Mouse (Mus musculus): ENCODE results near the gene Higd2a. TPM values are rescaled to one million over a fixed set of nuclear protein-coding genes. Genes with fewer than 3 reads are reported as not detected.

Higd2a gene
- 57.0 and 95.4 TPM in 2 replicates for polyA plus RNA-seq (2012; rRNA removed)

DNA sequence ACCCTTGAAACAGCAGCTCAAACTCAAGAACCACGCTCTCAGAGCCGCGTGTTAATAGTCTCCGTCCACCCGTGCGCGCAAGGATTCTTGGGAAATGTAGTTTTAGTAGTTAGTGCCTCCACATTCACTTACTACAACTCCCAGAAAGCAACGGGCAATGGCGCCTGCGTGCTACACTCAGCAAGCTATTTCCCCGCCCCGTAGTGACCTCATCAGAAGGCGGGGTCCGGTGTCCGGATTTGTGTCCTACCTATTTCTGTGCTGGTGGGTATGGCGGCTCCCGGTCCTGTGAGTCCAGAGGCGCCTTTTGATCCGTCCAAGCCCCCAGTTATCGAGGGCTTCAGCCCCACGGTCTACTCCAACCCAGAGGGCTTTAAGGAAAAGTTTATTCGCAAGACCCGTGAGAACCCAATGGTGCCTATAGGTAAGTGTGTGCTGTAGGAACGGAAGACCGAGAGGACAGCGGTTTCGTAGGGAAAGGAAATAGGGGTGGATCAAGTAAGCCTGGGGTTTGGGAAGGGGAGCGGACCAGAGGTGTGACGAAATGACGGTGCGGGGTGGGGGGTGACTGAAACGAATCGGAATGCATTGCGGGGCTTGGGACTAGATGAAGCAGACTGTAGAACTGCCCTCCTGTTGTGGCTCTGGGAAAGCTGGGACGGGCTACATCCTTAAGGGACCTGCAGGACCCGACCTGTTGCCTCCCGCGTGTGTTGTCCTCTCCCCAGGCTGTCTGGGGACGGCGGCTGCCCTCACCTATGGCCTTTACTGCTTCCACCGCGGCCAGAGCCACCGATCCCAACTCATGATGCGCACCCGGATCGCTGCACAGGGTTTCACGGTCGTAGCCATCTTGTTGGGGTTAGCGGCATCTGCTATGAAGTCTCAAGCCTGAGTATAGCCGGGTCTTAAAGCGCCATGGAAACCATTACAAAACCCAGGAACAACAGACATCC lies at the start of gene Higd2a, which contains the start of gene Nop16:
TSS of gene Higd2a (plus strand) at position 212 of the 956 bp plus-strand sequence.
TSS of gene Nop16 (minus strand) at position 95 of the 956 bp plus-strand sequence.

GRCm38 (mm10) chr13:54565201-54565581 lies 24.8 kb upstream of the Higd2a start, which contains the start of gene 4833439L19Rik:
Gene 4833439L19Rik (minus strand): TSS chr13:54565435.

GRCm38 (mm10) chr13:54574854-54575481 lies 15.0 kb upstream of the Higd2a start, which contains the start of gene Arl10:
Gene Arl10 (plus strand): TSS chr13:54575015.

DNA sequence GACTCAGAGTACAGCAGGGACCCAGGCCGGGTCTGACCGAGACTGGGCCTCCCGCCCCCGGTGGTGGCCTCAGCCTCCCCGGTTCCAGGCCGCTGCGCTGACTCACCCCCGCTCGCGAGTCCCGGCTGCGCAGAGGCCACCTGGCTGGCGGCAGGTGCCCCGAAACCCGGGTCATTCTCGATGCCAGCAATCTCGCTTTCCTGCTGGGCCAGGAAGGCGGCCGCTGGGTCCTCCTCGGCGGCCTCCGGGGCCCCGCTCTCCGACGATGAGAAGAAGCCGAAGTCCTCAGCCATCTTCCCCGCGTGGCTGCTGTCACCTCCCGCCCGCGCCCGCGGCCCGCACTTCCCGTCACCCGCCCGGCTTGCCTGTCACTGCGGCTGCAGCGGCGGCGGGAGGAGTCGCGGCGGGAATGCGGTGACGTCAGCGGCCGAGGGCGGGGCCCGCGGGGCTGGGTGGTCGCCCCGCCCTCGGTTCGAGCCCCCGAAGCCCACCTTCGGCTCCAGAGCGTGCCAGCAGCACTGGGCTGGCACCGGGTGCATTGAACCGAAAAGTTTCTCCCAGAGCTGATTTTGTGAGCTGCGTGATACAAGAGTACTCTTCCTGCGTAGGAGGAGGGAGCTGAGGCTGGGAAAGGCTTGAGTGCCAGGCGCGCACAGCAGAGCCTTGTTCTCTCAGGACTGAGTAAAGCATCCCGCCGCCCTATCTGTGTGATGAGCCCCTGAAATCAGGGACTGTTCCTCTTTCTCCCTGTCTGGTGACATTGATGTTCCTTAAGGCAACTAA lies 21.2 kb downstream of the Higd2a start, which contains the start of gene Cltb:
TSS of gene Cltb (minus strand) at position 373 of the 783 bp plus-strand sequence.

DNA sequence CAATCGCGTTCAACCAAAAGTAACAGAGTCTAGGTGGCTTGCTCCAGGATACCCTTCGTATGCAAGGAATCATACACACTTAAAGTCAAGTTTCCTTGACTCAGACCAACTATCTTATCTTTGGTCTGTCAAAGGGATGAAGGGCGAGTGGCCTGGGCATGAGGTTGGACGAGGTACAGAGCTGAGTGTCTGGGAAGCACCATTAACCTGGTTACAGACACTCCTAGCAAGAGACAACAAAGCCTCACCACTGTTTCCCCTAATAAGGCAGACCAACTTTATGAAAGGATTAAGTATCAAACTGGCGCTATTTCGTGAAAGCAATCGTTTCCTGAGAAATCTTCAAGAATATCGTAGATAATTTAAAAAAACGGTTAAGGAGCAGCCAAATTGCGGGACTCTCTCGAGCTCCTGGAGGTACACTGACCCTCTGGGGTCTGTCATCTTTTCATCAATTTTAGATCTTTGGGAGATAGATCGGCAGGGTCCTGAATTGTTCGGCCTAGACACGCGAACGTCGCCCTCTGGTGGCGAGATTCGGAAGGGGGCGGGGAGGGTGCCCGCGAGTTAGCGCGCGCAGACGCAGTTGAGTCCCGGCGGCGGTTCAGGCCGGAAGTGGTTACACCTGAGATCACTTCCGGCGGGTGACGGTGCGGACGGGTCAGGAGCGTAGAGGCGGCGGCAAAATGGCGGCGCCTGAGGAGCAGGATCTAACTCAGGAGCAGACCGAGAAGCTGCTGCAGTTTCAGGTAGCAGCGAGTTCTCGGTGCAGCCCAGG lies 31.3 kb downstream of the Higd2a start, which contains the start of gene Faf2:
TSS of gene Faf2 (plus strand) at position 630 of the 778 bp plus-strand sequence.

Other genes with a start within 250 kb of the Higd2a start
- 16.3 and 19.6 TPM in 2 replicates for gene Cplx2, start 218.9 kb upstream of the Higd2a start, polyA plus RNA-seq (2012; rRNA removed)
- gene Thoc3, start 121.4 kb upstream of the Higd2a start, polyA plus RNA-seq (2012; rRNA removed): 79.3 and 88.9 TPM in 2 replicates
- gene Simc1, start 86.4 kb upstream of the Higd2a start, polyA plus RNA-seq (2012; rRNA removed): 11.6 and 12.0 TPM in 2 replicates
- gene 4833439L19Rik, start 24.8 kb upstream of the Higd2a start, polyA plus RNA-seq (2012; rRNA removed): 111 and 117 TPM in 2 replicates
- 38.6 and 40.7 TPM in 2 replicates for gene Arl10, start 15.2 kb upstream of the Higd2a start, polyA plus RNA-seq (2012; rRNA removed)
- gene Nop16, start 117 bp upstream of the Higd2a start, polyA plus RNA-seq (2012; rRNA removed): 10.4 and 12.2 TPM in 2 replicates
- 36.0 and 38.9 TPM in 2 replicates for gene Cltb, start 21.1 kb downstream of the Higd2a start, polyA plus RNA-seq (2012; rRNA removed)
- 21.5 and 24.4 TPM in 2 replicates for gene Faf2, start 31.6 kb downstream of the Higd2a start, polyA plus RNA-seq (2012; rRNA removed)
- gene Rnf44, start 103.7 kb downstream of the Higd2a start, polyA plus RNA-seq (2012; rRNA removed): 295 and 422 TPM in 2 replicates
- gene Cdhr2, start 111.3 kb downstream of the Higd2a start, polyA plus RNA-seq (2012; rRNA removed): 0.18 and 0.26 TPM in 2 replicates
- gene Gprin1, start 159.7 kb downstream of the Higd2a start, polyA plus RNA-seq (2012; rRNA removed): 0.91 and 1.1 TPM in 2 replicates
- 0.16 TPM in 1 of 2 replicates, not detected in the other for gene Sncb, start 176.4 kb downstream of the Higd2a start, polyA plus RNA-seq (2012; rRNA removed)
- 19.3 and 22.6 TPM in 2 replicates for gene Eif4e1b, start 193.8 kb downstream of the Higd2a start, polyA plus RNA-seq (2012; rRNA removed)
- 16.9 and 18.2 TPM in 2 replicates for gene Tspan17, start 199.2 kb downstream of the Higd2a start, polyA plus RNA-seq (2012; rRNA removed)

All from ovary, adult 2 months (tissue).